Comparison of ENCODE assay signal across 31 mouse cellular contexts in the genomic region with DNA sequence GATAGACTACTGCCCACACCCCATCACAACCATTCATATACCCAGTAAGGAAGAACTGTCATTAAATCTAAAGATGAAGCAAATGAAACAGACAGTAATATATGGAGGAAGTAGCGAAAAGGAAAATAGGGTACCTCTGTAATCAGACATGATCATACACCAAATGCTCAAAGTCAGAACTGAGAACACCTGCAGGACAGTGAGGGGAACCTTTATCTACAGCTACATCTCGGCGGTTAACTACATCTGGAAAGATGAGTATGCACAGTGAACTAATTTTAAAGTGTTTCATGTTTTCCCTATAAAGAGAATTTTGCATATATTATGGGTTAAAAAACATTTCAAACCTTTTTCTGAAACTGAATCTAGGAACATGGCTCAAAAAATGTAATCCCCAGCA. TPM values are rescaled to one million over a fixed set of nuclear protein-coding genes. Genes with fewer than 3 reads are reported as not detected.
DNase-seq lines count a peak whose midpoint lies in the region; ATAC-seq and TF ChIP-seq lines count a peak whose summit lies in the region.
"Had no signal": no experiment of that assay in that cellular context is flagged by ENCODE, and none has a peak within 500 bp of the region (broad histone marks: within the 10 kb centered on the region; RNA-seq: fewer than 3 reads in every experiment).

No protein-coding gene starts in this region.

- TF ChIP-seq POLR2A in thymus, adult 2 months (IDR thresholded peaks at IDR 0.05; ENCODE audit: control insufficient read depth, extremely low read depth, insufficient read depth, low read length, poor library complexity): no peak

- H3K27me3 ChIP-seq in thymus, adult 2 months (ENCODE audit: control insufficient read depth, insufficient read depth, low read length): no peaks in the 10 kb centered on the region
- H3K27me3 ChIP-seq in forebrain, embryonic 13.5 days: no peaks in the 10 kb centered on the region
- H3K27me3 ChIP-seq: CH12.LX; embryonic facial prominence, embryonic 13.5 days; embryonic facial prominence, embryonic 15.5 days; forebrain, embryonic 12.5 days had no signal

- peaks cover 9% of the 10 kb centered on the region for H3K4me1 ChIP-seq in thymus, adult 2 months (replicated peaks; ENCODE audit: control insufficient read depth, insufficient read depth, low read length)
- H3K4me1 ChIP-seq in forebrain, embryonic 13.5 days: no peaks in the 10 kb centered on the region
- H3K4me1 ChIP-seq: embryonic facial prominence, embryonic 13.5 days; embryonic facial prominence, embryonic 15.5 days; forebrain, embryonic 10.5 days; forebrain, embryonic 12.5 days; forebrain, embryonic 15.5 days had no signal

- H3K4me2 ChIP-seq in forebrain, embryonic 13.5 days: no peak overlapping the region
- H3K4me2 ChIP-seq: embryonic facial prominence, embryonic 13.5 days; embryonic facial prominence, embryonic 15.5 days; forebrain, embryonic 12.5 days; forebrain, embryonic 15.5 days had no signal

- peak overlapping the region; percentile 56; the same call in 1 of the 2 replicates for H3K27ac ChIP-seq in thymus, adult 2 months (ENCODE audit: control insufficient read depth, insufficient read depth, low read length)
- H3K27ac ChIP-seq in forebrain, embryonic 13.5 days: no peak overlapping the region
- H3K27ac ChIP-seq: embryonic facial prominence, embryonic 13.5 days; embryonic facial prominence, embryonic 15.5 days; forebrain, embryonic 10.5 days; forebrain, embryonic 12.5 days; forebrain, embryonic 15.5 days had no signal

- TF ChIP-seq CTCF in thymus, adult 2 months (IDR thresholded peaks at IDR 0.05; ENCODE audit: borderline replicate concordance, control insufficient read depth, extremely low read depth, insufficient read depth, low read length, poor library complexity): no peak

- H3K36me3 ChIP-seq in thymus, adult 2 months (ENCODE audit: control insufficient read depth, insufficient read depth, low read length): no peaks in the 10 kb centered on the region
- no peaks in the 10 kb centered on the region for H3K36me3 ChIP-seq in forebrain, embryonic 13.5 days (ENCODE audit: poor library complexity, severe bottlenecking)
- H3K36me3 ChIP-seq: embryonic facial prominence, embryonic 13.5 days; embryonic facial prominence, embryonic 15.5 days; forebrain, embryonic 10.5 days; forebrain, embryonic 12.5 days; forebrain, embryonic 15.5 days; G1E had no signal

- DNase-seq in thymus, adult 2 months: peak; percentile 33
- DNase-seq in thymus, postnatal 4 days: no peak
- peak; percentile 60 for DNase-seq in thymus, postnatal 0 days (ENCODE audit: low spot score)
- peak; percentile 59 for DNase-seq in thymus, postnatal 14 days
- DNase-seq in frontal cortex, adult 2 months (ENCODE audit: extremely low spot score in 1 of 2, low spot score in 1 of 2): no peak
- DNase-seq in left cerebral cortex, postnatal 14 days (ENCODE audit: low spot score in 2 of 2): no peak
- DNase-seq: adrenal gland, adult 8-10 months; adrenal gland, postnatal 14 days; adrenal gland, postnatal 36 days; B cell, adult 2 months; cerebellum, adult 18-20 months; cerebellum, adult 8-10 months; cerebellum, adult 9-11 months; cerebellum, postnatal 14 days; cerebellum, postnatal 36 days; embryo, embryonic 11 days; forebrain, postnatal 0 days had no signal

- H3K9me3 ChIP-seq in forebrain, embryonic 13.5 days (replicated peaks): no peaks in the 10 kb centered on the region
- H3K9me3 ChIP-seq: embryonic facial prominence, embryonic 13.5 days; embryonic facial prominence, embryonic 15.5 days; forebrain, embryonic 10.5 days; forebrain, embryonic 12.5 days; forebrain, embryonic 15.5 days; G1E had no signal

- 16% methylated on average over 3 of the region's 3 CpGs for WGBS in thymus, adult 2 months
- WGBS in forebrain, embryonic 13.5 days: 89% methylated on average over 3 of the region's 3 CpGs

- no peak overlapping the region for H3K4me3 ChIP-seq in thymus, adult 2 months (ENCODE audit: control insufficient read depth, insufficient read depth, low read length)
- H3K4me3 ChIP-seq in forebrain, embryonic 13.5 days: no peak overlapping the region
- H3K4me3 ChIP-seq: embryonic facial prominence, embryonic 13.5 days; embryonic facial prominence, embryonic 15.5 days; erythroblast, embryonic 14.5 days; forebrain, embryonic 10.5 days; forebrain, embryonic 12.5 days; forebrain, embryonic 15.5 days had no signal

- intact Hi-C loops in left cerebral cortex, postnatal 14 days (cut with DNase I): no loop called here

- ATAC-seq in forebrain, embryonic 13.5 days: no peak
- ATAC-seq: activated CD4-positive, CD25-positive, alpha-beta regulatory T cell, adult 4 months; CD4-positive, CD25-positive, alpha-beta regulatory T cell, adult 4 months; forebrain, embryonic 15.5 days; forebrain, postnatal 0 days; Patski had no signal

- H3K9ac ChIP-seq in forebrain, embryonic 13.5 days: no peak overlapping the region
- H3K9ac ChIP-seq: embryonic facial prominence, embryonic 13.5 days; embryonic facial prominence, embryonic 15.5 days; forebrain, embryonic 12.5 days; forebrain, embryonic 15.5 days; forebrain, postnatal 0 days had no signal

RNA-seq across cellular contexts. Expression of a gene that starts 19.7 kb away (rescaled TPM):
- polyA plus RNA-seq in thymus, adult 2 months (2012; rRNA removed): 2.4 and 2.9 TPM in 2 replicates
- 0.44 and 0.78 TPM in 2 replicates for polyA plus RNA-seq in thymus, postnatal 0 days (2015; fragmentation: Nextera tagmentation; extraction: Ambion mirVana)
- 47.0 and 49.4 TPM in 2 replicates for polyA plus RNA-seq in frontal cortex, adult 2 months (2012; rRNA removed)
- total RNA-seq in left cerebral cortex, postnatal 14 days (2021): 10 to 100 TPM; 73.1 to 76.9 TPM
- 0.61 and 0.65 TPM in 2 replicates for polyA plus RNA-seq in forebrain, embryonic 13.5 days (2015; fragmentation: Nextera tagmentation; extraction: Ambion mirVana)
- total RNA-seq: CH12.LX had no signal
- polyA plus RNA-seq: activated CD4-positive, CD25-positive, alpha-beta regulatory T cell, adult 4 months; CD4-positive, CD25-positive, alpha-beta regulatory T cell, adult 4 months; erythroblast, embryonic 14.5 days; Patski had no signal

RNA-seq across cellular contexts. Expression of a gene that starts 32.4 kb away (rescaled TPM):
- 0.22 and 0.36 TPM in 2 replicates for polyA plus RNA-seq in thymus, adult 2 months (2012; rRNA removed)
- polyA plus RNA-seq in thymus, postnatal 0 days (2015; fragmentation: Nextera tagmentation; extraction: Ambion mirVana): 0.51 and 0.86 TPM in 2 replicates
- 0.11 and 0.24 TPM in 2 replicates for polyA plus RNA-seq in frontal cortex, adult 2 months (2012; rRNA removed)
- total RNA-seq in left cerebral cortex, postnatal 14 days (2021): under 1 TPM; 0.18 to 0.27 TPM
- polyA plus RNA-seq in forebrain, embryonic 13.5 days (2015; fragmentation: Nextera tagmentation; extraction: Ambion mirVana): 0.79 TPM in 1 of 2 replicates, not detected in the other
- total RNA-seq: adrenal gland, adult 18-20 months; adrenal gland, adult 8-10 months; adrenal gland, postnatal 14 days; adrenal gland, postnatal 36 days; CH12.LX; common myeloid progenitor, adult 5-6 weeks had no signal
- polyA plus RNA-seq: erythroblast, embryonic 14.5 days; G1E; Patski had no signal

Comparison
In these comparisons a context has a peak if more than half of its experiments do, and no peak if none do; other contexts are left out.
1. DNase-seq: peak in thymus, adult 2 months (single experiment), thymus, postnatal 0 days (single experiment) and thymus, postnatal 14 days (single experiment); none in thymus, postnatal 4 days (single experiment), frontal cortex, adult 2 months (0 of 2) and left cerebral cortex, postnatal 14 days (0 of 2).
2. RNA of a gene that starts 19.7 kb away (polyA plus RNA-seq): 47.0 to 49.4 TPM in frontal cortex, adult 2 months; 2.4 to 2.9 TPM in thymus, adult 2 months, 0.44 to 0.78 TPM in thymus, postnatal 0 days and 0.61 to 0.65 TPM in forebrain, embryonic 13.5 days; every median in the first group is over 10 times any median in the second.